Mouse (Mus musculus) granulocyte monocyte progenitor cell, adult 5-6 weeks (primary cell): ENCODE results near the gene Gm10197. TPM values are rescaled to one million over a fixed set of nuclear protein-coding genes. Genes with fewer than 3 reads are reported as not detected.

Experiments used
- ATAC-seq: replicated peaks from 2 replicates; pipeline ENCODE4 v1.8.0; 2016; ENCODE audit warnings: mild to moderate bottlenecking, moderate TSS enrichment, inconsistent platforms; ENCODE audit not compliant: poor library complexity, severe bottlenecking
- total RNA-seq, 2 experiments: library from RNA; stranded (forward) in 1 of 2; stranded (reverse) in 1 of 2; fragments of 200-712, 200-1000 nt in 1 of 2; fragments of >200 nt in 1 of 2; fragmentation: Nextera tagmentation in 1 of 2; gene quantifications; 2 replicates each; pipeline ENCODE4 v1.2.3; 2014 to 2017

Gm10197 gene
- total RNA-seq, 2 experiments from 2014 or later, result not detected

- ATAC-seq, result peak; percentile 52
Observed at GRCm38 (mm10) chr19:53362967-53363366, 8.6 kb downstream of the Gm10197 start.

- ATAC-seq, result no peak
Observed at GRCm38 (mm10) chr19:53360265-53360958, 11.2 kb downstream of the Gm10197 start.

- ATAC-seq, result peak; percentile 50
Observed at GRCm38 (mm10) chr19:53359160-53360033, 12.2 kb downstream of the Gm10197 start.

GRCm38 (mm10) chr19:53355065-53355464, 16.5 kb downstream of the Gm10197 start:
- no peak for ATAC-seq

- no peak for ATAC-seq
Observed at GRCm38 (mm10) chr19:53354271-53355000, 17.1 kb downstream of the Gm10197 start.

- no peak for ATAC-seq
Observed at GRCm38 (mm10) chr19:53353864-53354263, 17.7 kb downstream of the Gm10197 start.

GRCm38 (mm10) chr19:53345766-53346165, 25.8 kb downstream of the Gm10197 start:
- no peak for ATAC-seq

- no peak for ATAC-seq
Observed at GRCm38 (mm10) chr19:53344062-53344461, 27.5 kb downstream of the Gm10197 start.

- no peak for ATAC-seq
Observed at GRCm38 (mm10) chr19:53343174-53343881, 28.2 kb downstream of the Gm10197 start.

GRCm38 (mm10) chr19:53340423-53340822, 31.1 kb downstream of the Gm10197 start:
- no peak for ATAC-seq

GRCm38 (mm10) chr19:53335241-53335640, 36.3 kb downstream of the Gm10197 start:
- ATAC-seq, result no peak

GRCm38 (mm10) chr19:53333730-53334129, 37.8 kb downstream of the Gm10197 start:
- ATAC-seq, result no peak

GRCm38 (mm10) chr19:53331882-53332500, 39.6 kb downstream of the Gm10197 start:
- peak; percentile 28 for ATAC-seq

- peak; percentile 53 for ATAC-seq
Observed at GRCm38 (mm10) chr19:53329992-53330381, 41.6 kb downstream of the Gm10197 start.

- ATAC-seq, result peak; percentile 36
Observed at GRCm38 (mm10) chr19:53329221-53329991, 42.2 kb downstream of the Gm10197 start.

GRCm38 (mm10) chr19:53328116-53328515, 43.5 kb downstream of the Gm10197 start:
- peak; percentile 54 for ATAC-seq

GRCm38 (mm10) chr19:53325578-53326295, 45.8 kb downstream of the Gm10197 start:
- peak; percentile 16 for ATAC-seq

GRCm38 (mm10) chr19:53324866-53325265, 46.7 kb downstream of the Gm10197 start:
- ATAC-seq, result no peak
